Mouse (Mus musculus) thymus, postnatal 14 days (tissue): ENCODE data around the gene Dnmt3a.

Source experiments
- DNase-seq: peaks from one replicate; pipeline ENCODE4 v3.0.0; 2021

Gene Dnmt3a

GRCm38 (mm10) chr12:3887515-3888325, 81.9 kb downstream of the Dnmt3a start:
- DNase-seq = no peak

- no peak for DNase-seq
Measured at GRCm38 (mm10) chr12:3889875-3890635, 84.2 kb downstream of the Dnmt3a start.

GRCm38 (mm10) chr12:3890753-3891751, 85.2 kb downstream of the Dnmt3a start:
- DNase-seq = peak; percentile 79

- peak; percentile 60 for DNase-seq
Measured at GRCm38 (mm10) chr12:3891779-3892239, 86.0 kb downstream of the Dnmt3a start.

- peak; percentile 53 for DNase-seq
Measured at GRCm38 (mm10) chr12:3892240-3893059, 86.6 kb downstream of the Dnmt3a start.

GRCm38 (mm10) chr12:3893335-3893734, 87.5 kb downstream of the Dnmt3a start:
- DNase-seq = no peak

GRCm38 (mm10) chr12:3894525-3894924, 88.7 kb downstream of the Dnmt3a start:
- no peak for DNase-seq

GRCm38 (mm10) chr12:3897057-3897545, 91.3 kb downstream of the Dnmt3a start:
- peak; percentile 29 for DNase-seq

- no peak for DNase-seq
Measured at GRCm38 (mm10) chr12:3898811-3899210, 93.0 kb downstream of the Dnmt3a start.

GRCm38 (mm10) chr12:3905436-3905835, 99.6 kb downstream of the Dnmt3a start:
- no peak for DNase-seq

GRCm38 (mm10) chr12:3906308-3906707, 100.5 kb downstream of the Dnmt3a start:
- DNase-seq = no peak

- DNase-seq = no peak
Measured at GRCm38 (mm10) chr12:3907008-3907407, 101.2 kb downstream of the Dnmt3a start.

- DNase-seq = no peak
Measured at GRCm38 (mm10) chr12:3907418-3907817, 101.6 kb downstream of the Dnmt3a start.

GRCm38 (mm10) chr12:3910466-3911093, 104.8 kb downstream of the Dnmt3a start:
- no peak for DNase-seq

GRCm38 (mm10) chr12:3911831-3912348, 106.1 kb downstream of the Dnmt3a start:
- no peak for DNase-seq

- DNase-seq = no peak
Measured at GRCm38 (mm10) chr12:3915852-3916251, 110.0 kb downstream of the Dnmt3a start.

GRCm38 (mm10) chr12:3917668-3918341, 112.0 kb downstream of the Dnmt3a start:
- DNase-seq = no peak

GRCm38 (mm10) chr12:3918577-3918976, 112.8 kb downstream of the Dnmt3a start:
- DNase-seq = no peak

- DNase-seq = no peak
Measured at GRCm38 (mm10) chr12:3919423-3919822, 113.6 kb downstream of the Dnmt3a start.

GRCm38 (mm10) chr12:3926127-3926526, 120.3 kb downstream of the Dnmt3a start:
- peak; percentile 73 for DNase-seq
